Mouse (Mus musculus) c-Kit-positive CD71-positive TER-119-positive erythroid progenitor cells, embryonic 14.5 days (primary cell): ENCODE measurements around the gene Ep400.

Experiments
- DNase-seq: peaks from one replicate; pipeline ENCODE4 v3.0.0-alpha.2; 2013; ENCODE audit warnings: low spot score

Gene Ep400

GRCm38 (mm10) chr5:110665486-110666121 is 104.9 kb downstream of the Ep400 start:
- DNase-seq = no peak

- DNase-seq = no peak
These were observed 105.7 kb downstream of the Ep400 start for GRCm38 (mm10) chr5:110664750-110665269.

GRCm38 (mm10) chr5:110664041-110664440 is 106.5 kb downstream of the Ep400 start:
- no peak for DNase-seq

GRCm38 (mm10) chr5:110659682-110660081 is 110.8 kb downstream of the Ep400 start:
- no peak for DNase-seq

GRCm38 (mm10) chr5:110653686-110654085 is 116.8 kb downstream of the Ep400 start:
- no peak for DNase-seq

GRCm38 (mm10) chr5:110652719-110653648 is 117.5 kb downstream of the Ep400 start, which contains the start of the genes Noc4l and Ddx51:
TSS of gene Noc4l (minus strand) at chr5:110653417.
TSS of gene Ddx51 (plus strand) at chr5:110653451.
- DNase-seq = peak; percentile 96

- DNase-seq = peak; percentile 62
These were observed 124.1 kb downstream of the Ep400 start for GRCm38 (mm10) chr5:110646377-110646776.

GRCm38 (mm10) chr5:110639459-110639858 is 131.1 kb downstream of the Ep400 start:
- peak; percentile 75 for DNase-seq

GRCm38 (mm10) chr5:110638306-110639074 is 132.0 kb downstream of the Ep400 start:
- no peak for DNase-seq

- no peak for DNase-seq
These were observed 134.4 kb downstream of the Ep400 start for GRCm38 (mm10) chr5:110635951-110636707.

- no peak for DNase-seq
These were observed 140.9 kb downstream of the Ep400 start for GRCm38 (mm10) chr5:110629525-110630120.

- no peak for DNase-seq
These were observed 142.4 kb downstream of the Ep400 start for GRCm38 (mm10) chr5:110628156-110628555.

GRCm38 (mm10) chr5:110627351-110627750 is 143.2 kb downstream of the Ep400 start:
- no peak for DNase-seq

- no peak for DNase-seq
These were observed 146.2 kb downstream of the Ep400 start for GRCm38 (mm10) chr5:110624319-110624718.

GRCm38 (mm10) chr5:110619226-110619625 is 151.3 kb downstream of the Ep400 start:
- no peak for DNase-seq
